Mouse (Mus musculus) limb, embryonic 14.5 days (tissue): ENCODE measurements around the gene Il17rc. TPM values are rescaled to one million over a fixed set of nuclear protein-coding genes. Genes with fewer than 3 reads are reported as not detected.

ENCODE experiments used
- ATAC-seq: fragments of 200-750 bp; cut with Nextera tagmentation; 2 replicates; pipeline ENCODE4 v1.8.0; 2017; ENCODE audit warnings: low read depth, moderate number of reproducible peaks, moderate TSS enrichment; ENCODE audit not compliant: low FRiP score
- DNase-seq: peaks from one replicate; pipeline ENCODE4 v3.0.0-alpha.2; 2015; ENCODE audit warnings: low spot score
- H3K27ac ChIP-seq: fragments of 300-500 bp; sonication (generic); replicated peaks from 2 replicates; pipeline ENCODE4 v1.5.1; 2014; ENCODE audit warnings: low read depth, mild to moderate bottlenecking, low read length, moderate library complexity, mixed read lengths
- H3K27me3 ChIP-seq: fragments of 300-500 bp; sonication (generic); 2 replicates; pipeline ENCODE4 v1.6.1; 2014; ENCODE audit warnings: low read length, mixed read lengths; ENCODE audit not compliant: control insufficient read depth, insufficient read depth
- H3K36me3 ChIP-seq: fragments of 300-500 bp; sonication (generic); 2 replicates; pipeline ENCODE4 v1.6.1; 2014; ENCODE audit warnings: mild to moderate bottlenecking, low read length, moderate library complexity, mixed read lengths; ENCODE audit not compliant: control insufficient read depth, insufficient read depth
- H3K4me1 ChIP-seq: fragments of 300-500 bp; sonication (generic); 2 replicates; pipeline ENCODE4 v1.6.1; 2014; ENCODE audit warnings: antibody characterized with exemption, low read length, mixed read lengths; ENCODE audit not compliant: control insufficient read depth, insufficient read depth
- H3K4me2 ChIP-seq: fragments of 300-500 bp; sonication (generic); replicated peaks from 2 replicates; pipeline ENCODE4 v1.6.1; 2014; ENCODE audit warnings: low read depth, mild to moderate bottlenecking, low read length, moderate library complexity; ENCODE audit not compliant: severe bottlenecking
- H3K4me3 ChIP-seq: fragments of 300-500 bp; sonication (generic); replicated peaks from 2 replicates; pipeline ENCODE4 v1.5.1; 2014; ENCODE audit warnings: low read length
- H3K9ac ChIP-seq: fragments of 300-500 bp; sonication (generic); 2 replicates; pipeline ENCODE4 v1.6.1; 2014; ENCODE audit warnings: mild to moderate bottlenecking, low read depth, low read length, moderate library complexity; ENCODE audit not compliant: severe bottlenecking
- H3K9me3 ChIP-seq: fragments of 300-500 bp; sonication (generic); 2 replicates; pipeline ENCODE4 v1.6.1; 2016; ENCODE audit warnings: low read length; ENCODE audit not compliant: control insufficient read depth
- POLR2A ChIP-seq: fragments of 200-500 bp; IDR thresholded peaks from 2 replicates; pipeline ENCODE4 v1.8.0; 2012; ENCODE audit warnings: inconsistent platforms, mild to moderate bottlenecking, moderate library complexity, borderline replicate concordance; ENCODE audit not compliant: insufficient read depth, insufficient read length; ENCODE audit errors: extremely low read depth
- WGBS: fragments of 180-500 bp; shearing (Covaris S2); extraction: QIAGEN DNeasy Blood & Tissue Kit; methylation state at CpG from one replicate; pipeline ENCODE4 v1.1.7; 2014; 5-methylcytosine and 5-hydroxymethylcytosine counted together
- polyA plus RNA-seq, 2 experiments: library from polyadenylated mRNA; depleted of rRNA in 1 of 2; stranded (reverse) in 1 of 2; unstranded in 1 of 2; fragments of >200 nt; fragmentation: Nextera tagmentation in 1 of 2; extraction: Ambion mirVana in 1 of 2; gene quantifications; 2 replicates each; pipeline versions ENCODE4 v1.2.1 to v1.2.3; 2012 to 2014

The Il17rc gene
- polyA plus RNA-seq (2012; rRNA removed) (21.5 and 25.2 TPM in 2 replicates), polyA plus RNA-seq (2014; fragmentation: Nextera tagmentation; extraction: Ambion mirVana) (18.5 and 28.2 TPM in 2 replicates)

DNA sequence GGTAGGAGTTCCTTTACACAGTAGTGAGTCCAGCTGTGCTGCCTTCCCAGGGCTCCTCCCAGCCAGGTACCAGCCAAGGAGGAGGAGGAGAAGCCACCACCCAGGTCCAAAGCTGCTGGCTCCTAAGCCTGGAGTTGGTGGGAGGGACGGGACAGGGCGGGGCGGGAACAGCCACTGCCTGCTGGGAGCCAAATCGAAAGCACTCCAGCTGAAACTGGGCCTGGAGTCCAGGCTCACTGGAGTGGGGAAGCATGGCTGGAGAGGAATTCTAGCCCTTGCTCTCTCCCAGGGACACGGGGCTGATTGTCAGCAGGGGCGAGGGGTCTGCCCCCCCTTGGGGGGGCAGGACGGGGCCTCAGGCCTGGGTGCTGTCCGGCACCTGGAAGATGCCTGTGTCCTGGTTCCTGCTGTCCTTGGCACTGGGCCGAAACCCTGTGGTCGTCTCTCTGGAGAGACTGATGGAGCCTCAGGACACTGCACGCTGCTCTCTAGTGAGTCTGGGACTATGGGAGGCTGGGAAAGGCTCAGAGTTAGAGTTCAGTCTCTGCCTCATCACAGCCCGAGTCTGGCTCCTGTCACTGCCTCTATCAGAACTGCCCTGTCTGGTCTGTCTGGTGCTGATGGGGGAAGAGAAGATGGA, at the start of gene Il17rc:
TSS of gene Il17rc (plus strand) at position 131 of the 640 bp plus-strand sequence.
- Histone ChIP-seq H3K27ac (no peak within 1 kb of the TSS), H3K9ac (peak within 1 kb of the TSS; percentile 50; the same call in 1 of the 2 replicates), H3K36me3 (no peaks in the 10 kb centered on the region), H3K27me3 (peaks cover 11% of the 10 kb centered on the region), H3K4me1 (peaks cover 3% of the 10 kb centered on the region; the same call in 1 of the 2 replicates), H3K4me3 (peak within 1 kb of the TSS; percentile 2; the same call in 1 of the 2 replicates), H3K4me2 (peak within 1 kb of the TSS; percentile 30), H3K9me3 (no peaks in the 10 kb centered on the region)
- 20% methylated on average over 12 of the region's 12 CpGs for WGBS
- DNase-seq, result no peak
- ATAC-seq, result no peak
- no peak for TF ChIP-seq POLR2A

DNA sequence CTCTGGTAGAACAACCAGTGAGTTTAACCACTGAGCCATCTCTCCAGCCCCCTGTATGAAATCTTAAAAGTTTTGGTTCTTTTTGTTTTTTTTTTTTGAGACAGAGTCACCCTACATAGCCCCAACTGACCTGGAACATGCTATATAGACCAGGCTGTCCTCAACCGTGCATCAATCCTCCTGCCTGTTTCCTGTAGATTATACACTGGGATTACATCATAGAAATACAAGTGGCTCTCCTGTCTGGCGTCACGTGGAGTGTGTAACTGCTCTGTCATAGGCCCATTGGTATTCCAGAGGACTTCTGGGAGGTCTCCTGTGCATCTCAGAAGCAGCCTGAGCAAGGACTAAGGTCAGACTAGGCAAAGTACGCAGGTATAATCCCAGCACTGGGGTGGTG, 48.2 kb upstream of the Il17rc start:
- no peak for ATAC-seq
- H3K27me3 ChIP-seq, result no peaks in the 10 kb centered on the region
- 68% methylated on average over 4 of the region's 4 CpGs for WGBS

DNA sequence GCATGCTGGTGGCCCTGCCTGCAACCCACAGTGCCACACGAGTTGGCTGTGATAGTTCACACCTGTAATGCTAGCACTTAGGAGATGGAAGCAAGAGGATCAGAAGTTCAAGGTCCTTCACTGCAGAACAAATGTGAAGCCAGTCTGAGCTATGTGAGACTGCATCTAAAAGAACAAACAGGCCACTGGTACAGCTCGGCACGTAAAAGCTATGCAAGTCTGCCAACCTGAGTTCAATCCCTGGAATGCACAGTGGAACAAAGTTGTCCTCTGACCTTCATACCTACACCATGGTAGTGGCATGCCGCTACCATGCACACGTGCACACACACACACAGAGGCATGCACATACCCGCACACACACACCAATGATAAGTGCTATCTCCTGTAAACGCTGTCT, 47.0 kb upstream of the Il17rc start:
- DNase-seq (no peak), ATAC-seq (no peak)
- Histone ChIP-seq H3K36me3 (no peaks in the 10 kb centered on the region), H3K9me3 (no peaks in the 10 kb centered on the region), H3K27me3 (no peaks in the 10 kb centered on the region), H3K9ac (no peak overlapping the region), H3K4me3 (no peak overlapping the region), H3K27ac (no peak overlapping the region), H3K4me1 (no peaks in the 10 kb centered on the region), H3K4me2 (no peak overlapping the region)
- 93% methylated on average over 7 of the region's 7 CpGs for WGBS
- no peak for TF ChIP-seq POLR2A

More for the DNA sequence above, 48.2 kb upstream of the Il17rc start:
- H3K36me3 ChIP-seq, result no peaks in the 10 kb centered on the region
- H3K27ac ChIP-seq, result no peak overlapping the region
- no peak overlapping the region for H3K4me3 ChIP-seq
- H3K4me1 ChIP-seq, result peaks cover 7% of the 10 kb centered on the region
- no peaks in the 10 kb centered on the region for H3K9me3 ChIP-seq
- TF ChIP-seq POLR2A, result no peak
- no peak for DNase-seq
- H3K4me2 ChIP-seq, result no peak overlapping the region
- H3K9ac ChIP-seq, result no peak overlapping the region

DNA sequence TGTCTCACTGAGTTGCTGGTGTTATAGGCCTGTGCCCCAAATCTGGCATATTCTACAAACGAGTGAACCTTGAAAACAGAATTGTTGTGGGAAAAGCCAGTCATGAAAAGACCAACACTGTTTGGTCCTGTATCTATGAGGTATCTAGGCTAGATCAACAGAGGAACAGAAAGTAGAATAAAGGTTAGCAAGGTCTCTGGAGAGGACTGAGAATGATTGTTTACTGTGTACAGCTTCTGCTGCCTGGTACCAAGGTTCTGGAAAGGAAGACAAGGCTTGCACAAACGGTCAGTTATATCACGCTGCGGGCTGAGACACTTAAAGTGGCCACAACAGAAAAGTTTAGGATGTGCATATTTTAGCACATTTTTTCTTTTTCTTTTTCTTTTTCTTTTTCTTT, 44.5 kb upstream of the Il17rc start:
- no peaks in the 10 kb centered on the region for H3K9me3 ChIP-seq

DNA sequence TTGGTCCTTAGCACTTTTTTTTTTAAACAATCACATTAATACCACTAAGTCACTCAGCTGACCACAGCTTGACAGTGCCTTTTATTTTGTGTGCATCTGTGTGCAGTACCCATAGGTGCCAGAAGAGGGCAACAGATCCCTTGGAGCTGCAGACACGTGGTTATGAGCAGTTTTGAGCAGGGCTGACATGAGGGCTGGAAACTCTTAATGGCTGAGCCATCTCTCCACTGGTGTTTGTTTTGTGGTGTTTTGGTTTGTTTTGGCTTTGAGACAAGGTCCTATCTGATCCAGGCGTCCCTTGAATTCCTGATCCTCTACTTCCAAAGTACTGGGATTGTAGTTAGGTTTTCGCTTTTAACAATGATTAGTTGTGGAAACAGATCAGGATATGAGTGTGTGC, 43.8 kb upstream of the Il17rc start:
- WGBS, result 66% methylated on average over 3 of the region's 3 CpGs
- no peak for TF ChIP-seq POLR2A

More for the DNA sequence above, 44.5 kb upstream of the Il17rc start:
- no peak for ATAC-seq
- 91% methylated on average over 4 of the region's 4 CpGs for WGBS
- Histone ChIP-seq H3K27me3 (no peaks in the 10 kb centered on the region), H3K4me1 (no peaks in the 10 kb centered on the region), H3K4me3 (no peak overlapping the region), H3K9ac (no peak overlapping the region), H3K27ac (no peak overlapping the region), H3K4me2 (no peak overlapping the region), H3K36me3 (no peaks in the 10 kb centered on the region)
- TF ChIP-seq POLR2A, result no peak
- DNase-seq, result no peak

More for the DNA sequence above, 43.8 kb upstream of the Il17rc start:
- no peak overlapping the region for H3K4me2 ChIP-seq
- H3K9me3 ChIP-seq, result no peaks in the 10 kb centered on the region
- H3K4me3 ChIP-seq, result no peak overlapping the region
- H3K36me3 ChIP-seq, result no peaks in the 10 kb centered on the region
- H3K9ac ChIP-seq, result no peak overlapping the region
- no peaks in the 10 kb centered on the region for H3K4me1 ChIP-seq
- ATAC-seq (no peak), DNase-seq (no peak)
- H3K27ac ChIP-seq, result no peak overlapping the region
- no peaks in the 10 kb centered on the region for H3K27me3 ChIP-seq
